Mouse (Mus musculus) myocyte (in vitro differentiated cells): Measurements from ENCODE around the gene Pparg. TPM values are rescaled to one million over a fixed set of nuclear protein-coding genes. Genes with fewer than 3 reads are reported as not detected.
A peak's percentile ranks its signal among the peaks of the same experiment; 100 is the strongest.

Experiments used
- H3K27me3 ChIP-seq: one replicate; pipeline ENCODE4 v1.6.1; 2011; ENCODE audit not compliant: control insufficient read depth, insufficient read depth, insufficient read length
- H3K36me3 ChIP-seq: one replicate; pipeline ENCODE4 v1.6.1; 2011; ENCODE audit not compliant: control insufficient read depth, insufficient read depth
- H3K4me2 ChIP-seq: one replicate; pipeline ENCODE4 v1.6.1; 2011; ENCODE audit warnings: low read depth, control low read depth
- H3K4me3 ChIP-seq: one replicate; pipeline ENCODE4 v1.5.1; 2011; ENCODE audit warnings: mild to moderate bottlenecking, control low read depth, moderate library complexity
- H3K79me2 ChIP-seq: one replicate; pipeline ENCODE4 v1.6.1; 2011; ENCODE audit not compliant: control insufficient read depth, insufficient read depth
- H3ac ChIP-seq: one replicate; pipeline ENCODE4 v1.6.1; 2011; ENCODE audit not compliant: control insufficient read depth, insufficient read length
- CEBPB ChIP-seq: IDR thresholded peaks from 2 replicates; pipeline ENCODE4 v1.6.1; 2011; ENCODE audit warnings: mild to moderate bottlenecking, moderate library complexity; ENCODE audit not compliant: poor library complexity, insufficient read depth, severe bottlenecking
- E2F4 ChIP-seq: IDR thresholded peaks from one replicate; pipeline ENCODE4 v1.6.1; 2011; ENCODE audit warnings: mild to moderate bottlenecking, control low read depth, moderate library complexity; ENCODE audit not compliant: insufficient read depth
- MAX ChIP-seq: IDR thresholded peaks from one replicate; pipeline ENCODE4 v1.6.1; 2011; ENCODE audit warnings: low read depth, mild to moderate bottlenecking, control low read depth
- MYOD1 ChIP-seq, 3 experiments: IDR thresholded peaks; one replicate each; pipeline ENCODE4 v1.6.1; 2011; ENCODE audit warnings: control low read depth in 2 of 3, low read depth in 2 of 3, mild to moderate bottlenecking in 2 of 3, moderate library complexity in 1 of 3; ENCODE audit not compliant: insufficient read length in 2 of 3, control insufficient read depth in 1 of 3
- MYOG ChIP-seq, 3 experiments: IDR thresholded peaks; one replicate each; pipeline ENCODE4 v1.6.1; 2011; ENCODE audit warnings: control low read depth in 2 of 3, low read depth in 2 of 3, mild to moderate bottlenecking in 2 of 3; ENCODE audit not compliant: insufficient read length in 2 of 3, control insufficient read depth in 1 of 3, insufficient read depth in 1 of 3
- POLR2A ChIP-seq: IDR thresholded peaks from one replicate; pipeline ENCODE4 v1.6.1; 2011; ENCODE audit warnings: low read depth, mild to moderate bottlenecking, control low read depth, moderate library complexity; ENCODE audit not compliant: insufficient read length
- POLR2AphosphoS2 ChIP-seq: IDR thresholded peaks from one replicate; pipeline ENCODE4 v1.6.1; 2011; ENCODE audit warnings: low read depth, control low read depth; ENCODE audit not compliant: insufficient read length
- REST ChIP-seq: IDR thresholded peaks from one replicate; pipeline ENCODE4 v1.6.1; 2011; ENCODE audit warnings: mild to moderate bottlenecking, control low read depth, moderate library complexity; ENCODE audit not compliant: insufficient read depth, insufficient read length
- SRF ChIP-seq: IDR thresholded peaks from one replicate; pipeline ENCODE4 v1.6.1; 2011; ENCODE audit warnings: low read depth; ENCODE audit not compliant: control insufficient read depth, insufficient read length
- TCF12 ChIP-seq: IDR thresholded peaks from one replicate; pipeline ENCODE4 v1.6.1; 2011; ENCODE audit warnings: mild to moderate bottlenecking, control low read depth; ENCODE audit not compliant: poor library complexity, insufficient read depth, severe bottlenecking
- TCF3 ChIP-seq: IDR thresholded peaks from one replicate; pipeline ENCODE4 v1.6.1; 2011; ENCODE audit warnings: low read depth, control low read depth; ENCODE audit not compliant: insufficient read length
- USF1 ChIP-seq: IDR thresholded peaks from one replicate; pipeline ENCODE4 v1.6.1; 2011; ENCODE audit warnings: low read depth, mild to moderate bottlenecking, control low read depth, moderate library complexity
- polyA plus RNA-seq: library from polyadenylated mRNA; unstranded; fragments of >200 nt; fragmentation: generic; extraction: Trizol; gene quantifications from one replicate; pipeline ENCODE4 v1.2.1, GENCODE M21; 2012; ENCODE audit warnings: missing spikeins

Gene Pparg
- polyA plus RNA-seq, 1 experiment = 2.2 TPM

- Histone ChIP-seq H3K4me2 (peak overlapping the region; percentile 48), H3K27me3 (no peaks in the 10 kb centered on the region), H3K79me2 (no peaks in the 10 kb centered on the region), H3K36me3 (no peaks in the 10 kb centered on the region), H3K4me3 (no peak overlapping the region), H3ac (no peak overlapping the region)
- TF ChIP-seq POLR2A (no peak), E2F4 (no peak), MYOD1 (IDR thresholded peaks at IDR 0.05; ENCODE audit: control insufficient read depth in 1 of 3, insufficient read length in 2 of 3, low read depth in 2 of 3) (no peak), MAX (no peak), USF1 (no peak), TCF12 (no peak), REST (no peak), CEBPB (no peak)
Observed at GRCm38 (mm10) chr6:115322956-115323355, 37.8 kb upstream of the Pparg start.

- Histone ChIP-seq H3K4me3 (no peak overlapping the region), H3K79me2 (no peaks in the 10 kb centered on the region), H3K4me2 (no peak overlapping the region), H3K27me3 (no peaks in the 10 kb centered on the region), H3K36me3 (no peaks in the 10 kb centered on the region), H3ac (no peak overlapping the region)
- TF ChIP-seq SRF = no peak
- TF ChIP-seq USF1 = no peak
- TF ChIP-seq POLR2AphosphoS2 = no peak
- TF ChIP-seq TCF3 = no peak
- no peak for TF ChIP-seq POLR2A
- TF ChIP-seq TCF12 = no peak
- TF ChIP-seq MAX = no peak
- no peak for TF ChIP-seq MYOG (IDR thresholded peaks at IDR 0.05; ENCODE audit: control insufficient read depth in 1 of 3, insufficient read depth in 1 of 3, insufficient read length in 2 of 3, low read depth in 2 of 3)
- no peak for TF ChIP-seq E2F4
- TF ChIP-seq REST = no peak
- no peak for TF ChIP-seq MYOD1 (IDR thresholded peaks at IDR 0.05; ENCODE audit: control insufficient read depth in 1 of 3, insufficient read length in 2 of 3, low read depth in 2 of 3)
- TF ChIP-seq CEBPB = no peak
Observed at GRCm38 (mm10) chr6:115330964-115331363, 29.8 kb upstream of the Pparg start.

GRCm38 (mm10) chr6:115333099-115333694, 27.6 kb upstream of the Pparg start:
- H3ac ChIP-seq = no peak overlapping the region
- no peaks in the 10 kb centered on the region for H3K27me3 ChIP-seq
- TF ChIP-seq SRF = no peak
- TF ChIP-seq MYOG (IDR thresholded peaks at IDR 0.05; ENCODE audit: control insufficient read depth in 1 of 3, insufficient read depth in 1 of 3, insufficient read length in 2 of 3, low read depth in 2 of 3) = no peak
- no peak for TF ChIP-seq USF1
- no peak for TF ChIP-seq REST
- TF ChIP-seq POLR2A = no peak
- no peak for TF ChIP-seq POLR2AphosphoS2
- no peak for TF ChIP-seq TCF3
- TF ChIP-seq MAX = no peak
- no peak for TF ChIP-seq E2F4
- no peak for TF ChIP-seq TCF12
- TF ChIP-seq MYOD1 (IDR thresholded peaks at IDR 0.05; ENCODE audit: control insufficient read depth in 1 of 3, insufficient read length in 2 of 3, low read depth in 2 of 3) = no peak
- TF ChIP-seq CEBPB = no peak
- no peaks in the 10 kb centered on the region for H3K79me2 ChIP-seq
- H3K4me3 ChIP-seq = no peak overlapping the region
- no peaks in the 10 kb centered on the region for H3K36me3 ChIP-seq
- no peak overlapping the region for H3K4me2 ChIP-seq

GRCm38 (mm10) chr6:115335536-115335935, 25.2 kb upstream of the Pparg start:
- no peak overlapping the region for H3K4me3 ChIP-seq
- no peaks in the 10 kb centered on the region for H3K36me3 ChIP-seq
- H3ac ChIP-seq = no peak overlapping the region
- H3K27me3 ChIP-seq = no peaks in the 10 kb centered on the region
- no peak overlapping the region for H3K4me2 ChIP-seq
- TF ChIP-seq POLR2A = no peak
- TF ChIP-seq USF1 = no peak
- no peak for TF ChIP-seq MYOD1 (IDR thresholded peaks at IDR 0.05; ENCODE audit: control insufficient read depth in 1 of 3, insufficient read length in 2 of 3, low read depth in 2 of 3)
- no peak for TF ChIP-seq E2F4
- TF ChIP-seq MYOG (IDR thresholded peaks at IDR 0.05; ENCODE audit: control insufficient read depth in 1 of 3, insufficient read depth in 1 of 3, insufficient read length in 2 of 3, low read depth in 2 of 3) = no peak
- TF ChIP-seq SRF = no peak
- TF ChIP-seq TCF3 = no peak
- no peak for TF ChIP-seq TCF12
- TF ChIP-seq REST = no peak
- TF ChIP-seq CEBPB = no peak
- no peak for TF ChIP-seq MAX
- no peak for TF ChIP-seq POLR2AphosphoS2
- H3K79me2 ChIP-seq = no peaks in the 10 kb centered on the region

- Histone ChIP-seq H3K4me3 (no peak overlapping the region), H3K4me2 (no peak overlapping the region), H3ac (no peak overlapping the region), H3K27me3 (no peaks in the 10 kb centered on the region), H3K36me3 (no peaks in the 10 kb centered on the region), H3K79me2 (no peaks in the 10 kb centered on the region)
- TF ChIP-seq POLR2A = no peak
- peak; percentile 54; the same call in 1 of the 2 replicates for TF ChIP-seq CEBPB
- no peak for TF ChIP-seq MYOD1 (IDR thresholded peaks at IDR 0.05; ENCODE audit: control insufficient read depth in 1 of 3, insufficient read length in 2 of 3, low read depth in 2 of 3)
- TF ChIP-seq SRF = no peak
- no peak for TF ChIP-seq REST
Observed at GRCm38 (mm10) chr6:115340084-115340483, 20.7 kb upstream of the Pparg start.
